Mouse (Mus musculus) ovary, postnatal 36 days (tissue): ENCODE measurements around the gene Olfr1113.
"Not testable (repeated sequence)": the region's sequence is repeated elsewhere in the genome, so short reads cannot be mapped to it uniquely, and the experiment has no call there.

Experiments used
- DNase-seq: peaks from one replicate; pipeline ENCODE4 v3.0.0; 2022; ENCODE audit warnings: low spot score, mixed read lengths

Gene Olfr1113

GRCm38 (mm10) chr2:87208670-87209069 is at the start of gene Olfr1113:
Gene Olfr1113 (plus strand): TSS chr2:87208970.
- DNase-seq = no peak

GRCm38 (mm10) chr2:87167731-87168130 is 41.0 kb upstream of the Olfr1113 start:
- not testable (repeated sequence) for DNase-seq

DNA sequence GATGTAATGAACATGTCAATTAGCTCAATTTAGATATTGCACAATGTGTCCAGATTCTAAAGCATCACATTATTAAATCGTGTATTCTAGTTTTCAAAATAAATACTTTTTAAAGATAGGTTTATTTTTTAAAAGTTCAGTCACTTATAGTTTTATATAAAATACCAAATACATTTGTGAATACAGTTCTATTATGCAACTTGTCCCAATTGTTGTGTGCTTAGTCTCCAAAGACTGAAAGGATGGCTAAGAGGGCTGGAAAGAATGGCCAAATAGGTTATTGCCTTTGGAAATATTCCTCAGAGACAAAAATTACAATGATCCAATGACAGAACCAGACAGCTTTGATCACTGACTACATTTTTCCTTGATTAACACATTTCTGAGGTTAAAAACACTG is 21.3 kb upstream of the Olfr1113 start, which contains the start of gene Olfr1112:
TSS of gene Olfr1112 (plus strand) at position 301 of the 400 bp plus-strand sequence.
- DNase-seq = no peak

DNA sequence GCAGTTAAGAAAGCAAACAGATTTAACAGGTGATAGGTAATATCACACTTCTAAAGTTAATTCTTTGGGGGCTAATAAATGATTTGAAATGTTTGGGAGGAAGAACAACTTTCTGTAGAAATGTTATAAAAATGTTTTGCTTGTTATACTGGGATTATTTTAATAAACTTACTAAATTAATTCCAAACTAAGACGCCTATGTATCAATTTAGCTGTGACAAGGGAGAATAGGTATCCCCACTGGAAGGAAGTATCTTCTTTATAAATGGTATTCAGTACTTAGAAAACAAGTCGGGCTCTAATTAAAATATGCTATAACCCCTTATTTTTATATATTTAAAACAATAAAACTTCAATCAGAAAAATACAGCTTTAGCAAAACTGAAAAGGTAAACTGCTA is 38.9 kb downstream of the Olfr1113 start, which contains the start of gene Olfr1115:
TSS of gene Olfr1115 (plus strand) at position 301 of the 400 bp plus-strand sequence.
- DNase-seq = no peak
